Comparison of ENCODE assay signal across 8 mouse cellular contexts in the genomic region with DNA sequence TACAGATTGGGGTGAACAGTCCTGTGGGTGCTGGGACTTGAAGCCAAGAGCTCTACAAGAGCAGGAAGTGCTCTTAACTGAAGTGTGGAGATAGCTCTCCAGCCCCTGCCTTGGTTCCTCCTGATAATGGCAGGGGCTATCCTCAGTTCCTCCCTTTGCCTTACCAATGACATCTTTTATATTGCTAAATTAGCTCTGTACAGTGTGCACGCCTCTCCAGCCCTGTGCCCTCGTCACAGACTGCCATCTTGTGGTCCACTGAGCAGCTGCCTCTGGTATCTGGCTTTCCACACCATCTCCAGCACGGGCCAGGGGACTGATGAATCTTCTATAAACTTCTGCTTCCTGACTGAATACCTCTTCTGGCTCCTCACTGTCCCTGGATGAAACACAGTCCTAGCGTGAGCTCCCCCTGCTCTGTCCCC. TPM values are rescaled to one million over a fixed set of nuclear protein-coding genes. Genes with fewer than 3 reads are reported as not detected.
DNase-seq lines count a peak whose midpoint lies in the region; ATAC-seq and TF ChIP-seq lines count a peak whose summit lies in the region.

No protein-coding gene starts in this region.

- H3K4me3 ChIP-seq in bone marrow macrophage, adult 2 months (ENCODE audit: insufficient read depth, low read length), result no peak overlapping the region
- H3K4me3 ChIP-seq in forebrain, embryonic 14.5 days (ENCODE audit: low read depth, low read length), result no peak overlapping the region
- H3K4me3 ChIP-seq in lung, adult 2 months (replicated peaks; ENCODE audit: extremely low read depth, low read depth, low read length), result no peak overlapping the region
- no peak overlapping the region for H3K4me3 ChIP-seq in olfactory bulb, adult 2 months (ENCODE audit: insufficient read depth, low read depth, low read length)

- peaks cover 12% of the 10 kb centered on the region for H3K4me1 ChIP-seq in bone marrow macrophage, adult 2 months (ENCODE audit: control insufficient read depth, insufficient read depth, low read length)
- peaks cover 9% of the 10 kb centered on the region; the same call in 1 of the 2 replicates for H3K4me1 ChIP-seq in forebrain, embryonic 14.5 days (ENCODE audit: control insufficient read depth, insufficient read depth, low read length)
- no peaks in the 10 kb centered on the region for H3K4me1 ChIP-seq in lung, adult 2 months (ENCODE audit: control insufficient read depth, insufficient read depth, low read length)
- peaks cover 10% of the 10 kb centered on the region for H3K4me1 ChIP-seq in olfactory bulb, adult 2 months (ENCODE audit: control insufficient read depth, insufficient read depth, low read length)

- H3K9ac ChIP-seq in forebrain, embryonic 14.5 days (ENCODE audit: low read length), result no peak overlapping the region

- peak; percentile 80 for TF ChIP-seq CTCF in bone marrow macrophage, adult 2 months (IDR thresholded peaks at IDR 0.05; ENCODE audit: low read depth, low read length)
- peak; percentile 78 for TF ChIP-seq CTCF in lung, adult 2 months (IDR thresholded peaks at IDR 0.05; ENCODE audit: insufficient read depth, low read length)
- TF ChIP-seq CTCF in olfactory bulb, adult 2 months (IDR thresholded peaks at IDR 0.05; ENCODE audit: insufficient read depth, low read depth, low read length), result peak; percentile 64

- no peaks in the 10 kb centered on the region for H3K27me3 ChIP-seq in forebrain, embryonic 14.5 days (replicated peaks; ENCODE audit: control insufficient read depth, insufficient read depth, low read length)

- 30% methylated on average over 4 of the region's 4 CpGs for WGBS in forebrain, embryonic 14.5 days
- 12% methylated on average over 4 of the region's 4 CpGs for WGBS in lung, adult 2 months
- 18% methylated on average over 4 of the region's 4 CpGs for WGBS in olfactory bulb, adult 2 months

- no peak overlapping the region for H3K27ac ChIP-seq in bone marrow macrophage, adult 2 months (ENCODE audit: insufficient read depth, low read depth, low read length)
- H3K27ac ChIP-seq in forebrain, embryonic 14.5 days (ENCODE audit: low read depth, low read length), result no peak overlapping the region
- no peak overlapping the region for H3K27ac ChIP-seq in olfactory bulb, adult 2 months (ENCODE audit: insufficient read depth, low read depth, low read length)

- intact Hi-C loops in heart, postnatal 36 days (cut with DNase I), result loop anchor here (1.0 to 5.0 kb wide), 3 partner anchors 81 to 427 kb away; no protein-coding TSS in a partner anchor

- H3K9me3 ChIP-seq in forebrain, embryonic 14.5 days (replicated peaks; ENCODE audit: control insufficient read depth, low read length), result no peaks in the 10 kb centered on the region

- peak; percentile 83 for ATAC-seq in forebrain, embryonic 14.5 days

- H3K4me2 ChIP-seq in forebrain, embryonic 14.5 days (ENCODE audit: low read length), result no peak overlapping the region

- peak; percentile 62 to 82 for DNase-seq in adrenal gland, adult (ENCODE audit: inconsistent age in 2 of 2, low spot score in 1 of 2)
- no peak for DNase-seq in adrenal gland, postnatal 4 days (ENCODE audit: low spot score in 2 of 2)
- DNase-seq in forebrain, embryonic 14.5 days (ENCODE audit: low spot score), result peak; percentile 76
- peak; percentile 53 to 61 for DNase-seq in heart, postnatal 36 days
- peak; percentile 52 to 73 for DNase-seq in layer of hippocampus, adult 8-10 months (ENCODE audit: low spot score in 2 of 2)
- DNase-seq in lung, adult 2 months, result peak; percentile 41

- no peak for TF ChIP-seq POLR2A in bone marrow macrophage, adult 2 months (IDR thresholded peaks at IDR 0.05; ENCODE audit: borderline replicate concordance, low read depth, low read length)
- no peak for TF ChIP-seq POLR2A in lung, adult 2 months (IDR thresholded peaks at IDR 0.05; ENCODE audit: borderline replicate concordance, extremely low read depth, low read depth, low read length)
- no peak for TF ChIP-seq POLR2A in olfactory bulb, adult 2 months (IDR thresholded peaks at IDR 0.05; ENCODE audit: insufficient read depth, low read depth, low read length)

- H3K36me3 ChIP-seq in forebrain, embryonic 14.5 days (ENCODE audit: control insufficient read depth, insufficient read depth, low read length), result no peaks in the 10 kb centered on the region

RNA-seq across cellular contexts. Expression of gene Pyroxd2, which starts 8.4 kb away (rescaled TPM):
- total RNA-seq in adrenal gland, postnatal 4 days (2021), result 10 to 100 TPM; 54.2 to 55.8 TPM
- polyA plus RNA-seq in bone marrow macrophage, adult 2 months (2012; ENCODE audit: insufficient read depth, insufficient read length, missing spikeins), result 2.9 and 5.2 TPM in 2 replicates
- 1.3 and 1.7 TPM in 2 replicates for polyA plus RNA-seq in forebrain, embryonic 14.5 days (2014; fragmentation: Nextera tagmentation; extraction: Ambion mirVana)
- 1 to 10 TPM; 4.6 to 4.7 TPM for total RNA-seq in heart, postnatal 36 days (2021)
- 1 to 10 TPM; 3.7 to 7.7 (median 5.6) TPM for total RNA-seq in layer of hippocampus, adult 8-10 months (2022)
- polyA plus RNA-seq in lung, adult 2 months (2012; rRNA removed), result 5.0 and 5.4 TPM in 2 replicates
- polyA plus RNA-seq in olfactory bulb, adult 2 months (2012; ENCODE audit: insufficient read depth, insufficient read length, low replicate concordance, missing spikeins), result not detected in 2 replicates

RNA-seq across cellular contexts. Expression of gene Hps1, which starts 35.6 kb away (rescaled TPM):
- total RNA-seq in adrenal gland, postnatal 4 days (2021), result 10 to 100 TPM; 27.4 to 28.0 TPM
- polyA plus RNA-seq in bone marrow macrophage, adult 2 months (2012; ENCODE audit: insufficient read depth, insufficient read length, missing spikeins), result 21.3 and 21.9 TPM in 2 replicates
- 8.1 and 11.0 TPM in 2 replicates for polyA plus RNA-seq in forebrain, embryonic 14.5 days (2014; fragmentation: Nextera tagmentation; extraction: Ambion mirVana)
- total RNA-seq in heart, postnatal 36 days (2021), result 1 to 10 TPM; 1.0 to 1.8 TPM
- total RNA-seq in layer of hippocampus, adult 8-10 months (2022), result 10 to 100 TPM; 12.5 to 17.9 (median 15.2) TPM
- polyA plus RNA-seq in lung, adult 2 months (2012; rRNA removed), result 16.6 and 18.9 TPM in 2 replicates
- not detected in 2 replicates for polyA plus RNA-seq in olfactory bulb, adult 2 months (2012; ENCODE audit: insufficient read depth, insufficient read length, low replicate concordance, missing spikeins)

Comparison
In these comparisons a context has a peak if more than half of its experiments do, and no peak if none do; other contexts are left out.
1. DNase-seq: peak in adrenal gland, adult (2 of 2), forebrain, embryonic 14.5 days (single experiment), heart, postnatal 36 days (2 of 2), layer of hippocampus, adult 8-10 months (2 of 2) and lung, adult 2 months (single experiment); none in adrenal gland, postnatal 4 days (0 of 2).
2. Peak in every context shown above with its lines, with median percentiles within 50 percentile points of each other: CTCF ChIP-seq.